Mouse (Mus musculus): ENCODE results near the gene Klk1b27.
"Not testable (repeated sequence)": the region's sequence is repeated elsewhere in the genome, so short reads cannot be mapped to it uniquely, and the experiment has no call there.

DNA sequence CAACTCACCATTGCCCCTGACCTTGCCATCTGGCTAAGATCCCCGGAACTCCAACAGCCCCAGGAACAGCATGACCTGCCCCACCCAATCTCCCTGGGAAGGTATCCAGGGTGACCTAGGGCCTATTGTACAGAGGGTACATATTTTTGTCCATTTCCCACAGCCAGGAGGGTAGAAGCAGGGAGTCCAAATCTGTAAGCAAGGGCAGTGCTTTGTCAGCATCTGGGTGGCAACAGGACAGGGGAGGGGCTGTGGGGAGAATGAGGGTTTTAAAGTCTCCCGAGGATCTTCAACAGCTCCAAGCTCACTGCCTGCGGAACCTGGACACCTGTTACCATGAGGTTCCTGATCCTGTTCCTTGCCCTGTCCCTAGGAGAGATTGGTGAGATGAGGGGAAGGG, 49.9 kb downstream of the Klk1b27 start, which contains the start of gene Klk1b21:
- TF ChIP-seq CTCF (IDR thresholded peaks at IDR 0.05; ENCODE audit: extremely low read depth, insufficient read depth, insufficient read length, insufficient replicate concordance); POLR2A (IDR thresholded peaks at IDR 0.05; ENCODE audit: low read depth, low read length): not testable (repeated sequence)
